In the genomic region with DNA sequence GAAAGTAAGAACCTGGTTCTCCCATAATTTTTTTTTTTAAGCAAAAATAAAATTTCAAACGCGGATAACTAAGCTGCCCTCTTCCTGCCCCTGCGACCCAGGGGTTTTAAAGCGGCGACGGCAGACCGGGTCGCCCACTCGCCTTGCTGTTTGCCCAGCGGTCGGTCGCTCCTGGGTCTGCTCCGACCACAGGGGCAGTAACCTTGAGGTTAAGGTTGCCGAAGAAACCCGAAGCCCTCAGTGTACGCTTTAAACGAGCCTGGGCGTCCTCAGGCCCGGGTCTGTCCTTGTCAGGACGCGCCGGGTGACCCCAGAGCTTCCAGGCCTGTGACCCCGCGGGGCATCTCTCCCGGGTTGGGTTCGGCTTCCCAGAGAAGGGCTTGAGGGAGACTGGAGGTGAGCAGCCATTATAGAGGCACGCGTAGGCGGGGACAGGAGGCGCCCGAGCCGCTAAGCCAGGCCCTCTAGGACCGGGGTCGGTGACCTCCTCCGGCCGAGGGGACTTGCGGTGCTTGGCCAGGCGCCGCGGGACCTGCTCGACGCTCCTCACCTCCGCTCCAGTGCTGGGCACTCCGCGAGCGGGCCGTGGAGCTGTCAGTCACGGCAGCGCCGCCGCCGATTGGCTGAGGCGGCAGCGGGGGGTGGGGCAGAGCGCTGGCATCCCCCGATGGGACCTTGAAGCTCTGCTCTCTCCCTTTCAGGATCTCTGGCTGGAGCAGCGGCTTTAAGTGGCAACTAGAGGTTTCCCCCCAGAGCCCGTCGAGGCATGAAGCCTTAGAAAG, we compare ENCODE assay signal across 8 mouse cellular contexts.
DNase-seq lines count a peak whose midpoint lies in the region; ATAC-seq lines count a peak whose summit lies in the region.

No protein-coding gene starts in this region.

- intact Hi-C loops in left cerebral cortex, postnatal 10 days (cut with DNase I): no loop called here

- peak; percentile 97 to 99 for DNase-seq in adrenal gland, adult (ENCODE audit: inconsistent age in 2 of 2, low spot score in 1 of 2)
- peak; percentile 93 for DNase-seq in embryo, embryonic 10 days (ENCODE audit: low spot score)
- DNase-seq in gastrocnemius, postnatal 10 days: peak; percentile 94
- DNase-seq in left cerebral cortex, postnatal 10 days (ENCODE audit: extremely low spot score in 1 of 2, low spot score in 2 of 2): peak; percentile 64 to 93
- DNase-seq in right cerebral cortex, postnatal 10 days (ENCODE audit: low spot score in 2 of 2): peak; percentile 90 to 92
- DNase-seq in urinary bladder, postnatal 14 days (ENCODE audit: low spot score): peak; percentile 92

- ATAC-seq in inflammation-experienced regulatory T-cells, adult 6 months: peak; percentile 91
- peak; percentile 61 for ATAC-seq in megakaryocyte progenitor cell, adult 5-6 weeks (replicated peaks; ENCODE audit: poor library complexity)

Comparison
In these comparisons a context has a peak if more than half of its experiments do, and no peak if none do; other contexts are left out.
1. Peak in every context shown above with its lines: DNase-seq and ATAC-seq.